Mouse (Mus musculus): ENCODE measurements at regions not wholly inside any gene's neighbourhood (a gene's known extent, or its start where the extent isn't known, plus 50 kb on each side); places are given as distances from the start of the nearest gene placed in this dataset.

GRCm38 (mm10) chr1:96362713-96363441 lies 509.1 kb downstream of the Slco4c1 start:
- TF ChIP-seq CTCF (conservative IDR thresholded peaks at IDR 0.05; ENCODE audit: low read length) (no peak), NANOG (IDR thresholded peaks at IDR 0.05; ENCODE audit: borderline replicate concordance, low read length) (no peak)

All from E14TG2a.4 (cell line).